Mouse (Mus musculus): ENCODE measurements around the gene Gm21992. TPM values are rescaled to one million over a fixed set of nuclear protein-coding genes. Genes with fewer than 3 reads are reported as not detected.

Gene Gm21992
- polyA plus RNA-seq, 1 experiment from 2014 or later: 8.5 TPM

GRCm38 (mm10) chr19:4845846-4846245 is 34.4 kb upstream of the Gm21992 start:
- DNase-seq (ENCODE audit: low spot score): no peak
- H3K4me1 ChIP-seq (ENCODE audit: control insufficient read depth, insufficient read depth, low read length): no peaks in the 10 kb centered on the region
- ATAC-seq (ENCODE audit: insufficient read depth, low FRiP score, low TSS enrichment): no peak
- no peak overlapping the region for H3K4me3 ChIP-seq (ENCODE audit: low read depth, low read length)
- no peak overlapping the region for H3K9ac ChIP-seq (ENCODE audit: low read length)
- H3K9me3 ChIP-seq (ENCODE audit: control insufficient read depth, low read length): no peaks in the 10 kb centered on the region
- H3K4me2 ChIP-seq (ENCODE audit: low read depth): no peak overlapping the region
- H3K36me3 ChIP-seq (ENCODE audit: control insufficient read depth, insufficient read depth, low read length): no peaks in the 10 kb centered on the region
- H3K27ac ChIP-seq (ENCODE audit: low read depth, low read length): no peak overlapping the region
- peaks cover 6% of the 10 kb centered on the region for H3K27me3 ChIP-seq (ENCODE audit: control insufficient read depth, insufficient read depth, low read length)
- WGBS: 71% methylated on average over 2 of the region's 2 CpGs

GRCm38 (mm10) chr19:4842611-4843010 is 31.2 kb upstream of the Gm21992 start:
- Histone ChIP-seq H3K9me3 (ENCODE audit: control insufficient read depth, low read length) (no peaks in the 10 kb centered on the region), H3K4me3 (ENCODE audit: low read depth, low read length) (no peak overlapping the region), H3K9ac (ENCODE audit: low read length) (no peak overlapping the region), H3K27me3 (ENCODE audit: control insufficient read depth, insufficient read depth, low read length) (peaks cover 17% of the 10 kb centered on the region), H3K4me1 (ENCODE audit: control insufficient read depth, insufficient read depth, low read length) (peaks cover 11% of the 10 kb centered on the region; the same call in 1 of the 2 replicates), H3K27ac (ENCODE audit: low read depth, low read length) (no peak overlapping the region), H3K4me2 (ENCODE audit: low read depth) (no peak overlapping the region), H3K36me3 (ENCODE audit: control insufficient read depth, insufficient read depth, low read length) (no peaks in the 10 kb centered on the region)
- DNase-seq (ENCODE audit: low spot score) (no peak), ATAC-seq (ENCODE audit: insufficient read depth, low FRiP score, low TSS enrichment) (no peak)
- WGBS: 79% methylated on average over 2 of the region's 2 CpGs

GRCm38 (mm10) chr19:4840848-4841247 is 29.4 kb upstream of the Gm21992 start:
- peaks cover 11% of the 10 kb centered on the region; the same call in 1 of the 2 replicates for H3K4me1 ChIP-seq (ENCODE audit: control insufficient read depth, insufficient read depth, low read length)
- no peak overlapping the region for H3K9ac ChIP-seq (ENCODE audit: low read length)
- no peak for ATAC-seq (ENCODE audit: insufficient read depth, low FRiP score, low TSS enrichment)
- no peak overlapping the region for H3K4me3 ChIP-seq (ENCODE audit: low read depth, low read length)
- no peak overlapping the region for H3K27ac ChIP-seq (ENCODE audit: low read depth, low read length)
- WGBS: 83% methylated on average over 9 of the region's 9 CpGs
- no peaks in the 10 kb centered on the region for H3K9me3 ChIP-seq (ENCODE audit: control insufficient read depth, low read length)
- no peak for DNase-seq (ENCODE audit: low spot score)
- no peak overlapping the region for H3K4me2 ChIP-seq (ENCODE audit: low read depth)
- no peaks in the 10 kb centered on the region for H3K36me3 ChIP-seq (ENCODE audit: control insufficient read depth, insufficient read depth, low read length)
- H3K27me3 ChIP-seq (ENCODE audit: control insufficient read depth, insufficient read depth, low read length): peaks cover 17% of the 10 kb centered on the region

GRCm38 (mm10) chr19:4839149-4839548 is 27.7 kb upstream of the Gm21992 start, which contains the start of the genes Ccs and Ccdc87:
TSS of gene Ccs (minus strand) at chr19:4839332.
TSS of gene Ccdc87 (plus strand) at chr19:4839366.
- peaks cover 17% of the 10 kb centered on the region for H3K27me3 ChIP-seq (ENCODE audit: control insufficient read depth, insufficient read depth, low read length)
- H3K4me2 ChIP-seq (ENCODE audit: low read depth): peak within 1 kb of the TSS; percentile 97
- no peaks in the 10 kb centered on the region for H3K9me3 ChIP-seq (ENCODE audit: control insufficient read depth, low read length)
- DNase-seq (ENCODE audit: low spot score) (peak; percentile 96), ATAC-seq (ENCODE audit: insufficient read depth, low FRiP score, low TSS enrichment) (peak; percentile 96)
- peak within 1 kb of the TSS; percentile 64 for H3K9ac ChIP-seq (ENCODE audit: low read length)
- H3K4me3 ChIP-seq (ENCODE audit: low read depth, low read length): peak within 1 kb of the TSS; percentile 52
- H3K36me3 ChIP-seq (ENCODE audit: control insufficient read depth, insufficient read depth, low read length): no peaks in the 10 kb centered on the region
- H3K4me1 ChIP-seq (ENCODE audit: control insufficient read depth, insufficient read depth, low read length): peaks cover 11% of the 10 kb centered on the region; the same call in 1 of the 2 replicates
- WGBS: under 1% methylated on average over 25 of the region's 25 CpGs
- no peak within 1 kb of the TSS for H3K27ac ChIP-seq (ENCODE audit: low read depth, low read length)

- 36% methylated on average over 10 of the region's 10 CpGs for WGBS
- Histone ChIP-seq H3K27ac (ENCODE audit: low read depth, low read length) (no peak overlapping the region), H3K4me3 (ENCODE audit: low read depth, low read length) (peak overlapping the region; percentile 52), H3K36me3 (ENCODE audit: control insufficient read depth, insufficient read depth, low read length) (no peaks in the 10 kb centered on the region), H3K9ac (ENCODE audit: low read length) (peak overlapping the region; percentile 64), H3K27me3 (ENCODE audit: control insufficient read depth, insufficient read depth, low read length) (peaks cover 17% of the 10 kb centered on the region), H3K4me1 (ENCODE audit: control insufficient read depth, insufficient read depth, low read length) (peaks cover 11% of the 10 kb centered on the region; the same call in 1 of the 2 replicates), H3K9me3 (ENCODE audit: control insufficient read depth, low read length) (no peaks in the 10 kb centered on the region), H3K4me2 (ENCODE audit: low read depth) (peak overlapping the region; percentile 97)
- DNase-seq (ENCODE audit: low spot score) (no peak), ATAC-seq (ENCODE audit: insufficient read depth, low FRiP score, low TSS enrichment) (0 out of 2 replicates have a peak, but pooled peaks have one; percentile 23)
Observed at GRCm38 (mm10) chr19:4838526-4839140, 27.2 kb upstream of the Gm21992 start.

- WGBS: 90% methylated on average over 6 of the region's 6 CpGs
Observed at GRCm38 (mm10) chr19:4837049-4837448, 25.6 kb upstream of the Gm21992 start.

GRCm38 (mm10) chr19:4836096-4836495 is 24.7 kb upstream of the Gm21992 start:
- H3K27ac ChIP-seq (ENCODE audit: low read depth, low read length): no peak overlapping the region
- ATAC-seq (ENCODE audit: insufficient read depth, low FRiP score, low TSS enrichment) (no peak), DNase-seq (ENCODE audit: low spot score) (no peak)
- no peaks in the 10 kb centered on the region for H3K36me3 ChIP-seq (ENCODE audit: control insufficient read depth, insufficient read depth, low read length)
- no peaks in the 10 kb centered on the region for H3K9me3 ChIP-seq (ENCODE audit: control insufficient read depth, low read length)
- WGBS: 84% methylated on average over 2 of the region's 2 CpGs
- H3K9ac ChIP-seq (ENCODE audit: low read length): no peak overlapping the region
- no peak overlapping the region for H3K4me3 ChIP-seq (ENCODE audit: low read depth, low read length)
- H3K27me3 ChIP-seq (ENCODE audit: control insufficient read depth, insufficient read depth, low read length): peaks cover 14% of the 10 kb centered on the region
- H3K4me1 ChIP-seq (ENCODE audit: control insufficient read depth, insufficient read depth, low read length): peaks cover 11% of the 10 kb centered on the region; the same call in 1 of the 2 replicates
- no peak overlapping the region for H3K4me2 ChIP-seq (ENCODE audit: low read depth)

More at GRCm38 (mm10) chr19:4837049-4837448, 25.6 kb upstream of the Gm21992 start:
- Histone ChIP-seq H3K9me3 (ENCODE audit: control insufficient read depth, low read length) (no peaks in the 10 kb centered on the region), H3K4me3 (ENCODE audit: low read depth, low read length) (no peak overlapping the region), H3K27me3 (ENCODE audit: control insufficient read depth, insufficient read depth, low read length) (peaks cover 17% of the 10 kb centered on the region), H3K27ac (ENCODE audit: low read depth, low read length) (no peak overlapping the region), H3K36me3 (ENCODE audit: control insufficient read depth, insufficient read depth, low read length) (no peaks in the 10 kb centered on the region), H3K9ac (ENCODE audit: low read length) (no peak overlapping the region), H3K4me1 (ENCODE audit: control insufficient read depth, insufficient read depth, low read length) (peaks cover 11% of the 10 kb centered on the region; the same call in 1 of the 2 replicates), H3K4me2 (ENCODE audit: low read depth) (no peak overlapping the region)
- ATAC-seq (ENCODE audit: insufficient read depth, low FRiP score, low TSS enrichment): no peak
- DNase-seq (ENCODE audit: low spot score): no peak

GRCm38 (mm10) chr19:4833977-4834376 is 22.6 kb upstream of the Gm21992 start:
- H3K9ac ChIP-seq (ENCODE audit: low read length): no peak overlapping the region
- no peak for ATAC-seq (ENCODE audit: insufficient read depth, low FRiP score, low TSS enrichment)
- H3K27me3 ChIP-seq (ENCODE audit: control insufficient read depth, insufficient read depth, low read length): no peaks in the 10 kb centered on the region
- peaks cover 7% of the 10 kb centered on the region; the same call in 1 of the 2 replicates for H3K4me1 ChIP-seq (ENCODE audit: control insufficient read depth, insufficient read depth, low read length)
- no peak overlapping the region for H3K4me3 ChIP-seq (ENCODE audit: low read depth, low read length)
- H3K4me2 ChIP-seq (ENCODE audit: low read depth): no peak overlapping the region
- no peak overlapping the region for H3K27ac ChIP-seq (ENCODE audit: low read depth, low read length)
- no peaks in the 10 kb centered on the region for H3K9me3 ChIP-seq (ENCODE audit: control insufficient read depth, low read length)
- DNase-seq (ENCODE audit: low spot score): no peak
- H3K36me3 ChIP-seq (ENCODE audit: control insufficient read depth, insufficient read depth, low read length): no peaks in the 10 kb centered on the region
- 87% methylated on average over 8 of the region's 8 CpGs for WGBS

GRCm38 (mm10) chr19:4829156-4829555 is 17.7 kb upstream of the Gm21992 start:
- DNase-seq (ENCODE audit: low spot score): no peak
- WGBS: 64% methylated on average over 7 of the region's 7 CpGs
- no peak for ATAC-seq (ENCODE audit: insufficient read depth, low FRiP score, low TSS enrichment)

More at GRCm38 (mm10) chr19:4829156-4829555, 17.7 kb upstream of the Gm21992 start:
- Histone ChIP-seq H3K4me1 (ENCODE audit: control insufficient read depth, insufficient read depth, low read length) (no peaks in the 10 kb centered on the region), H3K4me2 (ENCODE audit: low read depth) (no peak overlapping the region), H3K9ac (ENCODE audit: low read length) (no peak overlapping the region), H3K36me3 (ENCODE audit: control insufficient read depth, insufficient read depth, low read length) (0 out of 2 replicates have a peak, but pooled peaks cover 3% of the 10 kb centered on the region), H3K4me3 (ENCODE audit: low read depth, low read length) (no peak overlapping the region), H3K9me3 (ENCODE audit: control insufficient read depth, low read length) (no peaks in the 10 kb centered on the region), H3K27ac (ENCODE audit: low read depth, low read length) (no peak overlapping the region), H3K27me3 (ENCODE audit: control insufficient read depth, insufficient read depth, low read length) (no peaks in the 10 kb centered on the region)

Data from neural tube, embryonic 11.5 days (tissue).